Mouse (Mus musculus): Measurements from ENCODE around the gene Olfr53.
"Not testable (repeated sequence)": the region's sequence is repeated elsewhere in the genome, so short reads cannot be mapped to it uniquely, and the experiment has no call there.

The Olfr53 gene

DNA sequence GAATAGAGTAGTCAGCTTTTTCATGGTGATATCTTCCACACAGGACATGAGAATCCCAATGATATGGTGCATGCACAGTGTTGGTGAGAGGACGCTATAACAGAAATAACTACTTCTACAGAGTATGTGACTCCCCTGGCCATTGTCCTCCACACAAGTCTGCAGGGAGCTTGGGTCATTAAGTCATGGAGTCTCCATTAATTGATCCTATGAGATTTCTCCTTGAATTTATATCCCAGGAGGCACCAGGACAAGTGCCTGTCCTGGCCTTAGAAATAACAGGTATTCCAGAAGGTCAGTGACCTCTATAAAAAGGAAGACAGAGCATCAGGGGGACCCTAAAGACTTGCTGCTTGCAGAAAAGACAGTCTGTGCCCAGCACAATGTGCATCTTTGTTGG is at the start of gene Olfr53:
Gene Olfr53, plus strand, starts transcription at position 301 of the 400 bp plus-strand sequence.
- no peak for DNase-seq

DNA sequence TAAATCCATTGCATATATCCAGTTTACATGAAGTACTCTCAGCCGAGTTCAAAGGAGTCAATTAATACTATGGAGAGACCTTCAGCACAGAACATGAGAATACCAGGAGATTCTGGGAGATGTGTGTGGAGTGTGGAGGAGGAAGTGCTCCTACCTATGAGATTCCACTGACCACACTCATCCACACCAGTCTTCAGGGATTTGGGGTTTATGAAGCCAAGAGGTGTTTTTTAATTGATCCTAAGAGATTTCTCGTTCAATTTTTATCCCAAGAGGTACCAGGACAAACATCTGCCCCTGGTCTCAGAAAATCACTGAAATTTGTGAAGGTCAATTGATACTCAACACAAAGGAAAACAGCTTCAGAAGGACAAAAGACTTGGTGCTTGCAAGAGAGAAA is 45.3 kb upstream of the Olfr53 start, which contains the start of gene Olfr46:
Gene Olfr46, plus strand, starts transcription at position 301 of the 400 bp plus-strand sequence.
- not testable (repeated sequence) for DNase-seq

DNA sequence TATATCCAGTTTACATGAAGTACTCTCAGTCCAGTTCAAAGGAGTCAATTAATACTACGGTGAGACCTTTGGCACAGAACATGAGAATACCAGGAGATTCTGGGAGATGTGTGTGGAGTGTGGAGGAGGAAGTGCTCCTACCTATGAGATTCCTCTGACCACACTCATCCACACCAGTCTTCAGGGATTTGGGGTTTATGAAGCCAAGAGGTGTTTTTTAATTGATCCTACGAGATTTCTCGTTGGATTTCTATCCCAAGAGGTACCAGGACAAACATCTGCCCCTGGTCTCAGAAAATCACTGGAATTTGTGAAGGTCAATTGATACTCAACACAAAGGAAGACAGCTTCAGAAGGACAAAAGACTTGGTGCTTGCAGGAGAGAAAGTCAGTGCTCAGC is 17.6 kb upstream of the Olfr53 start, which contains the start of gene Olfr61:
Gene Olfr61, plus strand, starts transcription at position 301 of the 400 bp plus-strand sequence.
- not testable (repeated sequence) for DNase-seq

DNA sequence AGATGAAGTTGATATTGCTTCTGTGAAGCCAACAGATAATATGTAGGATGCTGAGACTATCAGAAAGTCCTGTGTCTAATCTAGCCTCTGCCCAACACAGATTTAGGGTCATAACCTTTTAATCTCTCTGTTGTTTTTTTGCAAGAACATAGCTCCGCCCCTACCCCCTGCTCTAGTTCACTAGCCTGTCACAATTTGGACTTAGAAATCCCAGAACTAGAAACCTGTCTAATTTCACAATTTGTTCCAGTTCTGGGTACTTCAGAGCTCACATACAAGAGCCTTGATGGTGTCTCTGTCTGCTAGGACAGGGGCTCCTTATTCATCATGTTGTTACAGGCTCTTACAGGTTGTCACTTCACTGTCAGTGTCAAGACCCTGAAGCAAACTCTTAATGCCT is 15.7 kb upstream of the Olfr53 start:
- no peak for DNase-seq

DNA sequence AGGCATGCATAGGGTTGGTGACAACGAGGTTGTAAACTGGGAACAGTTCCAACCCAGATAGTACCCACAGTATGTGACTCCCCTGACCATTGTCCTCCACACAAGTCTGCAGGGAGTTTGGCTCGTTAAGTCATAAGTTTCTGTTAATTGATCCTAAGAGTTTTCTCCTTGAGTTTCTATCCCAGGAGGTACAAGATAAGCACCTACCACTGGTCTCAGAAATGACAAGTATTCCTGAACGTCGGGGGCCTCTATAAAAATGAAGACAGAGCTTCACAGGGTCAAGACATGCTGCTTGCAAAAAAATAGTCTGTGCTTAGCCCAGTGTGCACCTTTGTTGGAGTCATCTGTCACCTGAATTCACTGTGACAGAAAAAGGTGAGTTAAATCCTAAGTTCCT is 13.4 kb downstream of the Olfr53 start, which contains the start of gene Olfr539:
Gene Olfr539, plus strand, starts transcription at position 301 of the 400 bp plus-strand sequence.
- no peak for DNase-seq

DNA sequence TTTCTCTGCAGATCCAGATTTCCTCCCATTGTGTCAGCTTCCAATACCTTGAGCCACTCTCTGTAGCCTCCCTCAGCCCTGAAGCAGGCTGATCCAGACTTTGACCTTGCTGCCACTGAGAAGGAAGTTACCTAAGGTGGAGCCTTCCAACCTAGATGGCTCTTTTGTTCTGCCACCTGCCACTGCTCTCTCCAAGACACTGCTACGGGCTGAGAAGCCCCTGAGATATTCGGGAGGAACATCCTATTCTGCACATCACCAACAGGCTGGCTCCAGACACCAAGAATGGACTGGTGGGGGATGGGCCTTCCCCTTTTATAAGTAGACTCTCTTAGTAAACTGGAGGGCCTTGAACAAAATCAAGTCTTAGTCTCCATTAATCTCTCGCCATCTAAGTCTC is 24.4 kb downstream of the Olfr53 start:
- DNase-seq = not testable (repeated sequence)

DNA sequence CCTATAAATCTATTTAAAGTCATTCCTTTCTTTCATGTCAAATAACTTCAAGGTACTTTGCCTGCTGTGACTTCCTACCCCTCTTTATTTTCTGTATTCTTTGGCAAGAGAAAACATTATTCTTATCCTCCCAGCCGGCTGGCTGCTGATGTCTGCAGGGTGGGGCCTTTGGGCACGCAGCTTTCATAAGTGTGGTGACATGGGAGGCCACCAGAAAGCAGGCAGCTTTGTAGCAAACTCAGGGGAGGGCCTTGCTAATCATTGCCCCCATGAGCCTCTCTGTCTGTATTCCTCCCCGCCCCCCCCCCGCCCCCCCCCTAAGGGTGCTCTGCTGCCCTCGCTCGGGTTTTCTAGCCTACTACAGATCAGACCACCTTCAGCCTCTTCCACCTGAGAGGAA is 29.6 kb downstream of the Olfr53 start:
- no peak for DNase-seq

DNA sequence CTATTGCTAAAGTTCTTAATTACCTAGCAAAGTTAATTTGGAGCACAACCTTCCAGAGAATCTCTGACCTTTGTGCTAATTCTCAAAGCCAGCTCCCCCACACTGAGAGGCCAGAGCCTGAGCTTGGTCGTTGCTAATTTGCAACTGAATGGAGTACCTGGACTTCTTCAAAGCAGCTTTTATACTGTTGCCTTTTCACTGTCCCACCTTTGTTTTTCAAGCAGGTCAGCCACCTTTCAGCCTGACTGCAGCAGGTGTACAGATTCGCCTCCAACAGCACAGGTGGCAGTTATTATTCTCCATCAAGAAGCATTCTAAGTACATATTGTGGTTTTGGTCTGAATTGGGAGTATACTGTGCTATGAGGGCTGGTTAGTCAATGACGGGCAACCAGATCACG is 33.3 kb downstream of the Olfr53 start:
- not testable (repeated sequence) for DNase-seq

DNA sequence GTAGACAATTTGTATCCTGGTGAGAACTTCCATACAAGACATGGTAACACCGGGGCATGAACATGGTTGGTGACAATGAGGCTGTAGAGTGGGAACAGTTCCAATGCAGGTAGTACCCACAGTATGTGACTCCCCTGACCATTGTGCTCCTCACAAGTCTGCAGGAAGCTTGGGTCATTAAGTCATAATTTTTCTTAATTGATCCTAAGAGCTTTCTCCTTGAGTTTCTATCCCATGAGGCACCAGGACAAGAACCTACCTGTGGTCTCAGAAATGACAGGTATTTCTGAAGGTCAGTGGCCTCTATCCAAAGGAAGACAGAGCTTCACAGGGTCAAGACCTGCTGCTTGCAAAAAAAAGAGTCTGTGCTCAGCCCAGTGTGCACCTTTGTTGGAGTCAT is 35.4 kb downstream of the Olfr53 start, which contains the start of gene Olfr45:
Gene Olfr45, plus strand, starts transcription at position 301 of the 400 bp plus-strand sequence.
- no peak for DNase-seq

DNA sequence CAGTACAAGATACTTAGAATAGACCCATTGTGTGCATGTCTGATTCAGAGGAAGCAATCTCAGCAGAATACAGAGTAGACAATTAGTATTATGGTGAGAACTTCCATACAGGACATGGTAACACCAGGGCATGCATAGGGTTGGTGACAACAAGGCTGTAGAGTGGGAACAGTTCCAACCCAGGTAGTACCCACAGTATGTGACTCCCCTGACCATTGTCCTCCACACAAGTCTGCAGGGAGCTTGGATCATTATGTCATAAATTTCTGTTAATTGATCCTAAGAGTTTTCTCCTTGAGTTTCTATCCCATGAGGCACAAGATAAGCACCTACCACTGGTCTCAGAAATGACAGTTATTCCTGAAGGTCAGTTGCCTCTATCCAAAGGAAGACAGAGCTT is 50.7 kb downstream of the Olfr53 start, which contains the start of gene Olfr541:
Gene Olfr541, plus strand, starts transcription at position 301 of the 400 bp plus-strand sequence.
- no peak for DNase-seq
